Mouse (Mus musculus) MEL (cell line): ENCODE data around the gene Fam129a. TPM values are rescaled to one million over a fixed set of nuclear protein-coding genes. Genes with fewer than 3 reads are reported as not detected.
A peak's percentile ranks its signal among the peaks of the same experiment; 100 is the strongest.

Source experiments
- DNase-seq: peaks from one replicate; pipeline ENCODE4 v3.0.0; 2011; ENCODE audit warnings: low read depth, low spot score
- H3K27ac ChIP-seq: 2 replicates; pipeline ENCODE4 v1.5.1; 2012; ENCODE audit warnings: low read depth, mild to moderate bottlenecking, control low read depth, low read length, moderate library complexity; ENCODE audit not compliant: control insufficient read depth
- H3K27me3 ChIP-seq, 2 experiments: fragments of 150-350 bp in 1 of 2; sonication (generic) in 1 of 2; 2 replicates each; pipeline ENCODE4 v1.6.1; 2012; ENCODE audit warnings: low read length in 2 of 2, mild to moderate bottlenecking in 2 of 2, improper control_type of control experiment in 1 of 2, moderate library complexity in 1 of 2; ENCODE audit not compliant: insufficient read depth in 2 of 2, control insufficient read depth in 1 of 2
- H3K36me3 ChIP-seq, 2 experiments: 2 replicates each; pipeline ENCODE4 v1.6.1; 2012 to 2014; ENCODE audit warnings: low read length in 2 of 2, improper control_type of control experiment in 1 of 2, inconsistent platforms in 1 of 2, mild to moderate bottlenecking in 1 of 2; ENCODE audit not compliant: insufficient read depth in 2 of 2, control insufficient read depth in 1 of 2
- H3K4me1 ChIP-seq, 2 experiments: fragments of 150-350 bp in 1 of 2; sonication (generic) in 1 of 2; 2 replicates each; pipeline ENCODE4 v1.6.1; 2012; ENCODE audit warnings: low read length in 2 of 2, improper control_type of control experiment in 1 of 2, mild to moderate bottlenecking in 1 of 2; ENCODE audit not compliant: insufficient read depth in 2 of 2, control insufficient read depth in 1 of 2
- H3K4me3 ChIP-seq, 2 experiments: fragments of 150-350 bp in 1 of 2; sonication (generic) in 1 of 2; 2 replicates each; pipeline ENCODE4 v1.5.1; 2012; ENCODE audit warnings: low read depth in 2 of 2, low read length in 2 of 2, mild to moderate bottlenecking in 2 of 2, moderate library complexity in 2 of 2, control low read depth in 1 of 2, improper control_type of control experiment in 1 of 2; ENCODE audit not compliant: control insufficient read depth in 1 of 2, insufficient read depth in 1 of 2
- H3K79me2 ChIP-seq: 2 replicates; pipeline ENCODE4 v1.6.1; 2012; ENCODE audit warnings: mild to moderate bottlenecking, low read length, moderate library complexity; ENCODE audit not compliant: control insufficient read depth, poor library complexity, insufficient read depth
- H3K9ac ChIP-seq: 2 replicates; pipeline ENCODE4 v1.6.1; 2012; ENCODE audit warnings: low read depth, mild to moderate bottlenecking, control low read depth, low read length, moderate library complexity; ENCODE audit not compliant: control insufficient read depth, poor library complexity, severe bottlenecking
- H3K9me3 ChIP-seq: fragments of 150-350 bp; sonication (generic); replicated peaks from 2 replicates; pipeline ENCODE4 v1.6.1; 2012; ENCODE audit warnings: mild to moderate bottlenecking, low read length, improper control_type of control experiment, moderate library complexity; ENCODE audit not compliant: insufficient read depth
- CHD1 ChIP-seq: IDR thresholded peaks from 2 replicates; pipeline ENCODE4 v1.6.1; 2012; ENCODE audit warnings: low read depth, mild to moderate bottlenecking, inconsistent platforms, low read length, improper control_type of control experiment
- CHD2 ChIP-seq: IDR thresholded peaks from 2 replicates; pipeline ENCODE4 v1.6.1; 2011; ENCODE audit warnings: low read length, improper control_type of control experiment
- E2F4 ChIP-seq: IDR thresholded peaks from 2 replicates; pipeline ENCODE4 v1.6.1; 2011; ENCODE audit warnings: low read depth, low read length, improper control_type of control experiment, borderline replicate concordance
- EP300 ChIP-seq, 2 experiments: IDR thresholded peaks; 2 replicates each; pipeline ENCODE4 v1.6.1; 2011; ENCODE audit warnings: improper control_type of control experiment in 2 of 2, low read length in 2 of 2, low read depth in 1 of 2, mild to moderate bottlenecking in 1 of 2
- ETS1 ChIP-seq: IDR thresholded peaks from 2 replicates; pipeline ENCODE4 v1.6.1; 2012; ENCODE audit warnings: low read depth, mild to moderate bottlenecking, inconsistent platforms, low read length, improper control_type of control experiment, moderate library complexity
- GABPA ChIP-seq: IDR thresholded peaks from 2 replicates; pipeline ENCODE4 v1.6.1; 2012; ENCODE audit warnings: low read depth, mild to moderate bottlenecking, inconsistent platforms, low read length, improper control_type of control experiment, moderate library complexity
- HCFC1 ChIP-seq: IDR thresholded peaks from 2 replicates; pipeline ENCODE4 v1.6.1; 2012; ENCODE audit warnings: low read depth, mild to moderate bottlenecking, inconsistent platforms, low read length, improper control_type of control experiment, moderate library complexity
- JUND ChIP-seq: IDR thresholded peaks from 2 replicates; pipeline ENCODE4 v1.6.1; 2011; ENCODE audit warnings: low read depth, mild to moderate bottlenecking, improper control_type of control experiment, low read length
- MAFK ChIP-seq: IDR thresholded peaks from 2 replicates; pipeline ENCODE4 v1.6.1; 2011; ENCODE audit warnings: low read depth, mild to moderate bottlenecking, low read length, improper control_type of control experiment, borderline replicate concordance
- MAX ChIP-seq: IDR thresholded peaks from 2 replicates; pipeline ENCODE4 v1.6.1; 2011; ENCODE audit warnings: low read length, improper control_type of control experiment
- MEF2A ChIP-seq: IDR thresholded peaks from 2 replicates; pipeline ENCODE4 v1.6.1; 2014; ENCODE audit warnings: low read depth, mild to moderate bottlenecking, inconsistent platforms, low read length, improper control_type of control experiment; ENCODE audit not compliant: poor library complexity, insufficient replicate concordance, severe bottlenecking; ENCODE audit errors: extremely low read depth
- MXI1 ChIP-seq: IDR thresholded peaks from 2 replicates; pipeline ENCODE4 v1.6.1; 2011; ENCODE audit warnings: mild to moderate bottlenecking, low read depth, low read length, improper control_type of control experiment
- MYB ChIP-seq: IDR thresholded peaks from 2 replicates; pipeline ENCODE4 v1.6.1; 2011; ENCODE audit warnings: mild to moderate bottlenecking, low read depth, low read length, improper control_type of control experiment
- POLR2AphosphoS2 ChIP-seq: IDR thresholded peaks from 2 replicates; pipeline ENCODE4 v1.6.1; 2011; ENCODE audit warnings: low read length, improper control_type of control experiment
- RCOR1 ChIP-seq: IDR thresholded peaks from 2 replicates; pipeline ENCODE4 v1.6.1; 2012; ENCODE audit warnings: low read depth, mild to moderate bottlenecking, inconsistent platforms, low read length, improper control_type of control experiment
- SIN3A ChIP-seq: IDR thresholded peaks from 2 replicates; pipeline ENCODE4 v1.6.1; 2012; ENCODE audit warnings: low read length, improper control_type of control experiment, inconsistent platforms
- SMC3 ChIP-seq: IDR thresholded peaks from 2 replicates; pipeline ENCODE4 v1.6.1; 2011; ENCODE audit warnings: low read depth, low read length, improper control_type of control experiment
- TAL1 ChIP-seq: IDR thresholded peaks from 2 replicates; pipeline ENCODE4 v1.6.1; 2012; ENCODE audit warnings: mild to moderate bottlenecking, inconsistent platforms, low read length, moderate library complexity, mixed read lengths
- TBP ChIP-seq: IDR thresholded peaks from 2 replicates; pipeline ENCODE4 v1.8.0; 2011; ENCODE audit warnings: low read depth, low read length, improper control_type of control experiment
- TCF12 ChIP-seq: IDR thresholded peaks from 2 replicates; pipeline ENCODE4 v1.6.1; 2014; ENCODE audit warnings: low read depth, mild to moderate bottlenecking, inconsistent platforms, low read length, improper control_type of control experiment, moderate library complexity
- UBTF ChIP-seq: IDR thresholded peaks from 2 replicates; pipeline ENCODE4 v1.6.1; 2012; ENCODE audit warnings: low read depth, mild to moderate bottlenecking, inconsistent platforms, low read length, improper control_type of control experiment, moderate library complexity, borderline replicate concordance; ENCODE audit not compliant: insufficient read depth
- USF2 ChIP-seq, 2 experiments: IDR thresholded peaks; 2 replicates each; pipeline ENCODE4 v1.6.1; 2011 to 2012; ENCODE audit warnings: improper control_type of control experiment in 2 of 2, low read length in 2 of 2, borderline replicate concordance in 1 of 2, inconsistent platforms in 1 of 2, low read depth in 1 of 2, mild to moderate bottlenecking in 1 of 2; ENCODE audit not compliant: insufficient read depth in 1 of 2
- ZKSCAN1 ChIP-seq: IDR thresholded peaks from 2 replicates; pipeline ENCODE4 v1.6.1; 2012; ENCODE audit warnings: low read depth, mild to moderate bottlenecking, inconsistent platforms, low read length, improper control_type of control experiment, moderate library complexity
- ZNF384 ChIP-seq: IDR thresholded peaks from 2 replicates; pipeline ENCODE4 v1.6.1; 2012; ENCODE audit warnings: low read depth, mild to moderate bottlenecking, inconsistent platforms, low read length, improper control_type of control experiment
- polyA plus RNA-seq, 2 experiments: library from polyadenylated mRNA; stranded (reverse) in 1 of 2; unstranded in 1 of 2; fragments of >175 nt in 1 of 2; fragments of >200 nt in 1 of 2; gene quantifications; 2 replicates each; pipeline versions ENCODE4 v1.2.1 to v1.2.4; 2012; ENCODE audit warnings: low replicate concordance in 2 of 2, low read depth in 1 of 2; ENCODE audit not compliant: insufficient read length in 2 of 2, insufficient read depth in 1 of 2, missing spikeins in 1 of 2
- total RNA-seq: library from RNA; depleted of rRNA; stranded (reverse); fragments of 300-350 nt; gene quantifications from 2 replicates; pipeline ENCODE4 v1.2.3, GENCODE M21; 2012

Fam129a gene
- total and polyA plus RNA-seq, 3 experiments, result 3.1 to 67.5 (median 8.8) TPM

- peak; percentile 52 for DNase-seq
- Histone ChIP-seq H3K27me3 (no peaks in the 10 kb centered on the region), H3K79me2 (no peaks in the 10 kb centered on the region), H3K9me3 (no peaks in the 10 kb centered on the region), H3K9ac (peak overlapping the region; percentile 25; the same call in 1 of the 2 replicates), H3K4me3 (peak overlapping the region in 1 of 2 experiments; percentile 8; a peak in 1 of 4 replicates), H3K36me3 (peaks cover 0 to 13% of the 10 kb centered on the region in 2 experiments; a peak in 2 of 4 replicates), H3K4me1 (peaks cover 0 to 3% of the 10 kb centered on the region in 2 experiments; a peak in 1 of 4 replicates), H3K27ac (peak overlapping the region; percentile 41; the same call in 1 of the 2 replicates)
- TF ChIP-seq ETS1 (0 out of 2 replicates have a peak, but pooled peaks have one; percentile 37), ZNF384 (peak; percentile 90), EP300 (IDR thresholded peaks at IDR 0.05; ENCODE audit: low read depth in 1 of 2, low read length in 2 of 2) (peak; percentile 7 to 12; a peak in 2 of 4 replicates), MAX (0 out of 2 replicates have a peak, but pooled peaks have one; percentile 16), SIN3A (peak; percentile 64; the same call in 1 of the 2 replicates), MXI1 (peak; percentile 56; the same call in 1 of the 2 replicates), CHD1 (no peak), TBP (no peak)
These were observed 111.9 kb downstream of the Fam129a start for GRCm38 (mm10) chr1:151682896-151683295.

GRCm38 (mm10) chr1:151684451-151684892, 113.5 kb downstream of the Fam129a start:
- Histone ChIP-seq H3K36me3 (peaks cover 0 to 13% of the 10 kb centered on the region in 2 experiments; a peak in 3 of 4 replicates), H3K27ac (no peak overlapping the region), H3K4me3 (no peak overlapping the region), H3K4me1 (peaks cover 0 to 3% of the 10 kb centered on the region in 2 experiments; a peak in 1 of 4 replicates), H3K9me3 (no peaks in the 10 kb centered on the region), H3K9ac (no peak overlapping the region), H3K27me3 (no peaks in the 10 kb centered on the region), H3K79me2 (no peaks in the 10 kb centered on the region)
- DNase-seq, result no peak
- no peak for TF ChIP-seq HCFC1
- TF ChIP-seq JUND, result no peak
- no peak for TF ChIP-seq GABPA
- TF ChIP-seq MYB, result no peak
- no peak for TF ChIP-seq CHD2

GRCm38 (mm10) chr1:151684978-151685377, 114.0 kb downstream of the Fam129a start:
- no peaks in the 10 kb centered on the region for H3K79me2 ChIP-seq
- TF ChIP-seq MYB (no peak), TCF12 (no peak), EP300 (IDR thresholded peaks at IDR 0.05; ENCODE audit: low read depth in 1 of 2, low read length in 2 of 2) (no peak), TBP (no peak), POLR2AphosphoS2 (no peak), MAFK (no peak), SMC3 (no peak), UBTF (no peak), RCOR1 (no peak), E2F4 (no peak), USF2 (IDR thresholded peaks at IDR 0.05; ENCODE audit: borderline replicate concordance in 1 of 2, insufficient read depth in 1 of 2, low read depth in 1 of 2, low read length in 2 of 2) (no peak), ETS1 (no peak), CHD1 (no peak), ZKSCAN1 (no peak), MAX (no peak), MEF2A (no peak), ZNF384 (no peak), TAL1 (no peak), CHD2 (no peak)
- H3K36me3 ChIP-seq, result peaks cover 0 to 13% of the 10 kb centered on the region in 2 experiments; a peak in 3 of 4 replicates
- H3K27ac ChIP-seq, result no peak overlapping the region
- H3K9ac ChIP-seq, result no peak overlapping the region
- no peak for DNase-seq
- H3K9me3 ChIP-seq, result no peaks in the 10 kb centered on the region
- peaks cover 0 to 3% of the 10 kb centered on the region in 2 experiments; a peak in 1 of 4 replicates for H3K4me1 ChIP-seq
- no peak overlapping the region for H3K4me3 ChIP-seq
- no peaks in the 10 kb centered on the region for H3K27me3 ChIP-seq
